Mouse (Mus musculus) lung, postnatal 14 days (tissue): ENCODE results near the gene Nfasc.
A peak's percentile ranks its signal among the peaks of the same experiment; 100 is the strongest.

Experiments used
- DNase-seq: peaks from one replicate; pipeline ENCODE4 v3.0.0; 2021

The Nfasc gene

DNA sequence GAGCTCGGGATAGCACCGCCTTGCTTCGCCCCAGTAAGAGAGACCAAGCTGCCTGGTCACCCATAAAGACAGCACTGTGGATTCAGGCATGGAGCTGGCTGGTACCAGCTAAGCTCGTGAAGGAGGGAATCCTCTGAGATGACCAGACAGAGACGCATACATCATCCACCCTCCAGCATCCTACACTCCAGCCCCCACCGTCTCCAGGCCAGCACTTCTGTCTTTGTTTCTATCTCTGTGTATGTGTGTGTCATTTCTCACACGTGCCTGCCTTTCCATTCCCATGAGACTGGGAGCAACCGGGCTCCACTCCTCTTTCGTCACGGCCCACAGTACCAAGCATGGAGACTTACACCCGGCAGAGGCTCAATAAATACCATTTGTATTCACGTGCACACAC lies 9.3 kb downstream of the Nfasc start:
- DNase-seq: no peak

- no peak for DNase-seq
These were observed 14.0 kb downstream of the Nfasc start for GRCm38 (mm10) chr1:132727548-132727947.

- DNase-seq: no peak
These were observed 19.2 kb downstream of the Nfasc start for GRCm38 (mm10) chr1:132722362-132722761.

DNA sequence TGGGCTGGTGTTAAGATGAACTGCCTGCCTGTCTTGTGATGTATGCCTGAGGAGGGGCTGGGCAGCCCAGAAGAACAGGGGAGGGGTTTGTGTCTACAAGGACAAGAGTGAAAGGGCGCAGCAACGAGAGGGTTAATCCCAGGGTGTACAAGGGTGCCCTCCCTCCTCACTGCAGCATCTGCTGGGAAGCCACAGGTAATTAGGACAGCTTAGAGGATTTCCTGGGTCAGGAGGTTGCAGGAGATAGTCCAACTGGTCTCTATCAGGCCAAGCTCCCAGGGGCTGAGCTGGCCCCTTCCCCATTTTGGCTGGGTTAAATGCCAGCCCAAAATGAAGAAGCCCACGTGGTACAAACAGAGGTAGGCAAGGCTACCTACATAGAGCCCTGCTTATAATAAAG lies 20.3 kb downstream of the Nfasc start:
- DNase-seq: no peak

GRCm38 (mm10) chr1:132718225-132718624 lies 23.4 kb downstream of the Nfasc start:
- no peak for DNase-seq

DNA sequence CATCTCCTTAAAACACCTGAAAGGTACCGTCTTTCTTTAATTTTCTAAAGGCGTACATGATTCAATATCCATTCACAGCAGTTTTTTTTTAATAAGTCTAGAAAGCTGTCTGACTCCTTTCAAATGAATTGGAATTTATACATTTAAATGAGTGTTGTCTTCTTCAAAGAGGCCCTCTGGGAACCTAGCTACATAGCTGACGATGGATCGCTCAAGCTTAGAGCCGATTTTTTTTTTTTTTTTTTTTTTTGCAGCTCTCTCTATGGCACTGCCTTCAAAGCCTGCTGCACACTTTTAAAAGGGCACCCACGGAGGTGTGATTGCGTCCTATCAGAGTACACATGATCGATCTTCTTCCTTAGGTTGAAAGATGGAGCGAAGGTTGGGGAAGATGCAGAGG lies 26.6 kb downstream of the Nfasc start:
- DNase-seq: no peak

- no peak for DNase-seq
These were observed 32.2 kb downstream of the Nfasc start for GRCm38 (mm10) chr1:132709419-132709818.

GRCm38 (mm10) chr1:132707301-132707700 lies 34.3 kb downstream of the Nfasc start:
- DNase-seq: no peak

DNA sequence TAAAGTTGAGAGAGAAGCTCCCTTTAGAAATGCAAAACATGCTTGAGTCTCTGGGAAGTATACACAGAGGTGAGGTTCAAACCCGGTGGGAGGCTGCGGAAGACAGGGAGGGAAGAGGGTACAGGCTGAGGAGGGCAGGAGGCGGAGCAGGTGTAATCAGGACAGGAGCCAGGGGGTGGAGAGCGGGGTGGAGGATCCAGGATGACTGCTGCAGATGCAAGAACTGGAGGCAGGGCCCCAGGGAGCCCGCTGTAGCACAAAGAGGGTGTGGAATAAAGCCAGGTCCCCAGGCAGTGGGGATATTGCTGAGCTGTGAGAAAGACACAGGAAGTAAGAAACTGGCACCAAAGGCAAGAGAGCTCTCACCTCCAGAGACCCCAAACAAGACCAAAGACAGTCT lies 38.1 kb downstream of the Nfasc start:
- no peak for DNase-seq

GRCm38 (mm10) chr1:132696926-132697325 lies 44.7 kb downstream of the Nfasc start:
- DNase-seq: no peak

GRCm38 (mm10) chr1:132696232-132696631 lies 45.4 kb downstream of the Nfasc start:
- no peak for DNase-seq

GRCm38 (mm10) chr1:132694007-132694406 lies 47.6 kb downstream of the Nfasc start:
- DNase-seq: no peak

DNA sequence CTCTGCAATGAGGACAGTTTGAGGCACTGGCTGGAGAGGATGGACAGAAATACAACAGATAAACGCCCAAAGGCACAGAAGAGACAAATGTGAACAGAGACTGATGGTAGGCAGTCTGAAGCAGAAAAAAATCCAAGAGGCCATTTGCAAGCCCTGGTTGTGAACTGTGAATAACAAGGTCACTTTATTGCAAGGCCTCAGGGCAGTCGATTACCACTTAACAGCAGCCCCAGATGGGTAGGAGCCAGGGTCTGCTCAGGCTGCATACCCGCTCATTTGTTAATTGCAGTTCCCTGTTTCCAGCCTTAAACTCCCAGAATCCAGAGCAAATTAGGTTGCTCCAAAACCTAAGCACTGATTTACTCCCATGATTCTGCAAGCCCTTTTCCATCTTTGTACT lies 52.4 kb downstream of the Nfasc start:
- DNase-seq: no peak

DNA sequence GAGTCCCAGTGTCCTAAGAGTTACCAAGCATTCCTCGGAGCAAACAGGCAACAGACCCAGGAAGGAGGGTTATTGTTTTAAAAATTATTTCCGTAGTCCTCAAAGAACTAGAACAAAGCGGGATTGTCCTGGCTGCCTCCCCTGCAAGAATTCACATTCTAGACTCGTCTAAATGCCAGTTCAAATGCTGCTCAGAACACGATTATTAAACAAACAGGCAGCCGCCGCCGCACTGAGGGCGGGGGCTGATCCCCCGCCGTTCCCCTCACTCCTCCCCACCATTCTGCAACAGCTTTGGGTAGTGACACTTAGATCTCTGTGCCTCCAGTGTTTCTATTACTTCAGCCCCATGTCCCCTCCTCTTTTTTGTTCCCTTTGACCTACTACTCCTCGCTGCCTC lies 62.7 kb downstream of the Nfasc start:
- DNase-seq: no peak

GRCm38 (mm10) chr1:132678076-132678475 lies 63.5 kb downstream of the Nfasc start:
- DNase-seq: peak; percentile 1

- DNase-seq: no peak
These were observed 68.9 kb downstream of the Nfasc start for GRCm38 (mm10) chr1:132672704-132673103.

DNA sequence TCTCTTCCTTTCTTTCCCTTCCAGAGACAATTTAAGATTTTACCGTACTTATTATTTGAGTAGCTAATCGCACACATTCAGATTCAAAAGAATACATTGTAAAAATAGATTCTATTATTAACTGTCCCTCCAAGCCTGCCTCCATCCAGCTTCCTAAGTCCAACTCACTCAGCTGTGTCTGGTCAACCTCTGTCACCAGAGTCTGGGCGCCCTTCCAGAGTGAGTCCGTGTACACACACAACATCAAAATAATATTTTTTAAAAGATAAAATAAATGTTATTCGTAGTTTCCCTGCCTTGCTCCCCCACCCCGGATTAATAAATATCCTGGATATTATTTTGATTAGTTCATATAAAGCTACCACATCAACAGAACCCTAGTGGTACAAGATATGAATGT lies 72.4 kb downstream of the Nfasc start:
- DNase-seq: peak; percentile 10

DNA sequence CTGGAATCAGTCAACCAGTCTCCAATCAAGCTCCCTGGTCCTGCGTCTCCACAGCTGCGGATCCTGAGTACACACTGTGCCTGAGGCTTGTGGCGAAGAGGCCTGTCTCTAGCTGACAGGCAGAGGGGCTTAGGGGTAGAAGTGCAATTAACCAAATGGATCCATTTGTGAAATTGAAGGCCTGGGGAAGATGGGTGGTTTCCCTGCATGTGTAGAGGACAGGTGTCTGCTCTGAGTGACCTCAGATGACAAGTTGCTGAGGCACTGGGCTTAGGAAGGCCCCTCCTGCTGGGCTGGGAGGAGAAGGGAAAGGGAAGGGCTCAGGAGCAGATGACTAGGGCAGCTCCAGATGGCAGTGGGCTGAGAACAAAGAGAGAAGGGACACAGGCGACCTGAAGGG lies 81.2 kb downstream of the Nfasc start:
- no peak for DNase-seq

DNA sequence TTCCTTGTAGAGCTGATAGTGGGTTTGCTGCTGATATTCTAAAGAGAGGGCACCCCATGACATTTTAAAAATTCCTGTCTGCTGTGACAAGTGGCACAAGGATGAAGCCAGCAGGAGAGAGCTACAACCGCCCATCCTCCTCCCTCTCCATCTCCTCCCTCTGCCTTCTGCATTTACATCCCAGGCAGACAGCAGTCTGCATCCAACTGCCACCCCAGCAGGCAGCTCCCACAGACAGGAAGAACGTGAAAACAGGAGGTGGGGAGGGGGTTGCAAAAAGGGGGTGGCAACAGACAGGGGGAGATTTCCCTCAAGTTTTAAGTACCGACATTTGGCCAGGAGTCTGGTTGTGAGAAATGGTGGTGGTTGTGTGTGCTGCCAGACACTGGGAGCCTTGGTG lies 82.0 kb downstream of the Nfasc start:
- DNase-seq: no peak

DNA sequence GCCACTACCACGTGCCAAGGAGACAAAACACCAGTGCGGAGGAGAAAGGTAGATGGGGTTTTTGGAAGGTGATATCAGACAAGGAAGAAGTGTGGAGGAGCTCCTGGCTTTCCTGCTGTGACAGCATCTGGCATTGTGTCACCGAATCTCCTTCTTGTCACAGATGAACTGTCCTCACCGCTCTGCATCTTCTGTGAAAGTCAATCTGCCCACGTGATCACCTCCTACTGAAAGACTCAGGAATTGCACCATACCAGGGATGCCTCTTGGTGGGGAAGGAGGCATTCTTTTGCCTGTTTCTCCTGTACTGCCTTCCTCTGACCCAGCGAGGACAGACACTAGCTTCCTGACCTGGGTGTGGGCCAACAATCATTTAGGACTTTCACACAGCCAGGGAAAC lies 86.0 kb downstream of the Nfasc start:
- DNase-seq: no peak

DNA sequence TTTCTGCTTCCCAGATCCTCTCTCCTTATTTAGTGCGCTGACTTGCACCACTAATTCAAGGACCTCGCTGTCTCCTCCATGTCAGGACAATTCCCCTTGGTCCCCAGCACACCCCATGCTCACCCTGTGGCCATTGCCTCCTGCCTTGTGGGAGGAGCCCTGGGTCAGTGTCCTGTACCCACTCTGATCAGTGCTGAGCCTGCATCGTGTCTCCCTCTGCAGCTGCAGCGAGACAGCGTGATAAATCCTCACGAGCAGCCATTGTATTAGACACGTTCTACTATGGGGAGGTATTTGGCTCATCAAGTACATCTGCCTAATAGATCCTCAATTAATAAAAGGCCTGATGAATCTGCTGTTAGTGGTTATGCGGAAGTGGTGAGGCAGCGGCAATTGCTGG lies 86.8 kb downstream of the Nfasc start:
- DNase-seq: no peak

DNA sequence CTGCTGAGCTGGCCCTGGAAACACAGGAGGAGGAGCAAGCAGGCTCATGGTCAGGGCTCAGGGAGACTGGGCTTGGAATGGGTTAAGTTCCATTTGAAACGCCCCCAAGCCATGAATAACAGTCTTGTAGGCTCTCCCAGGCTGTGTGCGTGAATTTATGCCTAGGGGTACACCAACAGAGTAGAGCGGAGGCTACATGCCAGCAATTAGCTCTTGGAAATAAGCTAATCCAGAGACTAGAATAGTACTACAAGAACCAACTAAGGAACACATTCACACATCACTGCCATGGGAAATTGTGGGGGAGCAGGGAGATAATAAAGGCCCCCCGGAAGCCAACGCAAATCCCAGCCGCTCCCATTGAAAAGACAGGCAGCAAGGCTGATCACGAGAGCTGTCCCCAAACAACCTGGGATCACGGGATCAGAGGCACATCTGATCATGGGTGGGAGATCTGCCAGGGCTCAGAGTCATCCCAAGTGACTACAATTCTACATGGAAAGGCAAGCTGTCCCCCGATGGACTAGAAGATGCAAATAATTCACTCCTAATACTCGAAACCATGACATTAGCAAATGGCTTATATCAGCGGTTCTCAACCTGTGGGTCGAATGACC lies 87.6 kb downstream of the Nfasc start:
- no peak for DNase-seq

- no peak for DNase-seq
These were observed 88.4 kb downstream of the Nfasc start for GRCm38 (mm10) chr1:132653161-132653560.

GRCm38 (mm10) chr1:132650680-132651079 lies 90.9 kb downstream of the Nfasc start:
- DNase-seq: no peak

DNA sequence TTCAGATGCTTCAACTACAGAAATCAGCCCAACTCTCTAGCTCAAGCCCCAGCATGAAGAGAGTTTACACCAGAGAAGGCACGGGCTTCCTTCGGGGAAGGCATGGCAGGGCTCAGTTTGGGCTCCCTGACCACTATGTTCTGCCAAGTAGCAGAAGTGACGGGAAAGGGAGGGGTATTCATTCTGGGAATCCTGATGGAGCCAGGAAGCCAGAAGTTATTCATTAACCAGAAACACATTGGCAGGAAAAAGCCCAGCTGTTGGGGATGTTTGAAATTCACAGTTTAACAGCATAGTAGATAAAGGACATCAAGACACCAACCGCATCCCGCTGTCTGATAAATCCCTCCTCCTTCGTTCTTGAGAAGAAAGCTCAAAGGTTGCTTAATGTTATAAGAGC lies 93.6 kb downstream of the Nfasc start:
- no peak for DNase-seq
